17 mouse cellular contexts compared by ENCODE assay signal in the genomic region with DNA sequence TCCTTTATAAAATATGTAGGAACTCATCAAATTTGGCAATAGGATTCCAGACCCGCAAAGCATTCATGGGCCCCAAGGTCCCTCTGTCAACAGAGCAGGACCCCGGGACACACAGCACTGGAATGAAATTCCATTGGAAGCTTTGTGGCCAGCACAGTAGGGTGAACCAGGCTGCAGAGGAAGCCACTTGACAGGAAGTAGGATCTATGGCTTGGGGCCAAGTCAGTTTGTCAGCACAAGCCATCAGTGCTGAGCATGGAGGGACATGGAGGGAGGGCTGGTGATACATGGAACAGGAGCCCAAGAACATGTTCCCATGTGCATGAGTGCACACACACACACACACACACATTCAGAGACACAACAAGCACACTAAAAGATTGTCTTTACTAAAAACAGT. TPM values are rescaled to one million over a fixed set of nuclear protein-coding genes. Genes with fewer than 3 reads are reported as not detected.
DNase-seq lines count a peak whose midpoint lies in the region; ATAC-seq and TF ChIP-seq lines count a peak whose summit lies in the region.
"Had no signal": no experiment of that assay in that cellular context is flagged by ENCODE, and none has a peak within 500 bp of the region (broad histone marks: within the 10 kb centered on the region; RNA-seq: fewer than 3 reads in every experiment).

No protein-coding gene starts in this region.

- H3K4me3 ChIP-seq in kidney, postnatal 0 days (replicated peaks; ENCODE audit: low read depth, low read length): no peak overlapping the region
- no peak overlapping the region for H3K4me3 ChIP-seq in forebrain, embryonic 10.5 days
- no peak overlapping the region for H3K4me3 ChIP-seq in forebrain, embryonic 14.5 days (ENCODE audit: low read depth, low read length)
- H3K4me3 ChIP-seq: embryonic facial prominence, embryonic 15.5 days; forebrain, embryonic 12.5 days; megakaryocyte, embryonic 14.5 days; neural tube, embryonic 12.5 days had no signal

- H3K27ac ChIP-seq in kidney, postnatal 0 days: no peak overlapping the region
- H3K27ac ChIP-seq in forebrain, embryonic 10.5 days: no peak overlapping the region
- no peak overlapping the region for H3K27ac ChIP-seq in forebrain, embryonic 14.5 days (ENCODE audit: low read depth, low read length)
- H3K27ac ChIP-seq: embryonic facial prominence, embryonic 15.5 days; forebrain, embryonic 12.5 days; liver, embryonic 14.5 days; neural tube, embryonic 12.5 days had no signal

- 70% methylated on average over 2 of the region's 2 CpGs for WGBS in kidney, postnatal 0 days
- WGBS in forebrain, embryonic 10.5 days: 83% methylated on average over 2 of the region's 2 CpGs
- WGBS in forebrain, embryonic 14.5 days: 96% methylated on average over 2 of the region's 2 CpGs

- H3K9ac ChIP-seq in kidney, postnatal 0 days (ENCODE audit: low read depth, low read length): no peak overlapping the region
- H3K9ac ChIP-seq in forebrain, embryonic 14.5 days (ENCODE audit: low read length): no peak overlapping the region
- H3K9ac ChIP-seq: embryonic facial prominence, embryonic 15.5 days; forebrain, embryonic 12.5 days; liver, embryonic 14.5 days; neural tube, embryonic 12.5 days had no signal

- H3K36me3 ChIP-seq in kidney, postnatal 0 days (ENCODE audit: insufficient read depth, low read length): no peaks in the 10 kb centered on the region
- no peaks in the 10 kb centered on the region for H3K36me3 ChIP-seq in forebrain, embryonic 10.5 days (replicated peaks)
- H3K36me3 ChIP-seq in forebrain, embryonic 14.5 days (ENCODE audit: control insufficient read depth, insufficient read depth, low read length): no peaks in the 10 kb centered on the region
- H3K36me3 ChIP-seq: embryonic facial prominence, embryonic 15.5 days; forebrain, embryonic 12.5 days; G1E; neural tube, embryonic 12.5 days had no signal

- peak; percentile 22 to 38 for DNase-seq in cerebellum, postnatal 14 days
- no peak for DNase-seq in cerebellum, adult 9-10 months
- peak; percentile 37 for DNase-seq in kidney, postnatal 0 days (ENCODE audit: low spot score)
- DNase-seq in kidney, adult 18-20 months: no peak
- DNase-seq in retina, postnatal 1 day: peak; percentile 21
- DNase-seq in retina, embryonic 14.5 days (ENCODE audit: low spot score): no peak
- no peak for DNase-seq in forebrain, embryonic 10.5 days (ENCODE audit: extremely low spot score, low spot score)
- DNase-seq in forebrain, embryonic 14.5 days (ENCODE audit: low spot score): no peak
- DNase-seq: cerebellum, adult 11 months; layer of hippocampus, postnatal 36 days had no signal

- no peak for TF ChIP-seq CTCF in kidney, postnatal 0 days (IDR thresholded peaks at IDR 0.05; ENCODE audit: low read depth)

- no peaks in the 10 kb centered on the region for H3K9me3 ChIP-seq in kidney, postnatal 0 days (replicated peaks; ENCODE audit: low read length)
- H3K9me3 ChIP-seq in forebrain, embryonic 10.5 days: no peaks in the 10 kb centered on the region
- H3K9me3 ChIP-seq in forebrain, embryonic 14.5 days (replicated peaks; ENCODE audit: control insufficient read depth, low read length): no peaks in the 10 kb centered on the region
- H3K9me3 ChIP-seq: embryonic facial prominence, embryonic 15.5 days; forebrain, embryonic 12.5 days; G1E; neural tube, embryonic 12.5 days had no signal

- ATAC-seq in kidney, postnatal 0 days (replicated peaks; ENCODE audit: low FRiP score, low read depth): no peak
- no peak for ATAC-seq in forebrain, embryonic 14.5 days
- ATAC-seq: hindbrain, embryonic 16.5 days had no signal

- H3K4me2 ChIP-seq in kidney, postnatal 0 days (ENCODE audit: low read length): no peak overlapping the region
- H3K4me2 ChIP-seq in forebrain, embryonic 14.5 days (ENCODE audit: low read length): no peak overlapping the region
- H3K4me2 ChIP-seq: embryonic facial prominence, embryonic 15.5 days; forebrain, embryonic 12.5 days; neural tube, embryonic 12.5 days had no signal

- H3K4me1 ChIP-seq in kidney, postnatal 0 days (replicated peaks; ENCODE audit: insufficient read depth, low read length): no peaks in the 10 kb centered on the region
- H3K4me1 ChIP-seq in forebrain, embryonic 10.5 days: no peaks in the 10 kb centered on the region
- no peaks in the 10 kb centered on the region for H3K4me1 ChIP-seq in forebrain, embryonic 14.5 days (ENCODE audit: control insufficient read depth, insufficient read depth, low read length)
- H3K4me1 ChIP-seq: embryonic facial prominence, embryonic 15.5 days; forebrain, embryonic 12.5 days; neural tube, embryonic 12.5 days had no signal

- H3K27me3 ChIP-seq in kidney, postnatal 0 days (ENCODE audit: insufficient read depth, low read length): no peaks in the 10 kb centered on the region
- no peaks in the 10 kb centered on the region for H3K27me3 ChIP-seq in forebrain, embryonic 10.5 days (ENCODE audit: poor library complexity, severe bottlenecking)
- H3K27me3 ChIP-seq in forebrain, embryonic 14.5 days (replicated peaks; ENCODE audit: control insufficient read depth, insufficient read depth, low read length): no peaks in the 10 kb centered on the region
- H3K27me3 ChIP-seq: embryonic facial prominence, embryonic 15.5 days; forebrain, embryonic 12.5 days; neural tube, embryonic 12.5 days had no signal

RNA-seq across cellular contexts. Expression of a gene that starts 10.1 kb away (rescaled TPM):
- 7.0 and 7.5 TPM in 2 replicates for polyA plus RNA-seq in kidney, postnatal 0 days (2015; fragmentation: Nextera tagmentation; extraction: Ambion mirVana)
- 0.49 and 0.62 TPM in 2 replicates for polyA plus RNA-seq in forebrain, embryonic 10.5 days (2016; fragmentation: Nextera tagmentation; extraction: Ambion mirVana)
- polyA plus RNA-seq in forebrain, embryonic 14.5 days (2014; fragmentation: Nextera tagmentation; extraction: Ambion mirVana): 2.6 and 4.3 TPM in 2 replicates
- polyA plus RNA-seq: G1E had no signal

RNA-seq across cellular contexts. Expression of a gene that starts 49.7 kb away (rescaled TPM):
- 4.0 and 4.3 TPM in 2 replicates for polyA plus RNA-seq in kidney, postnatal 0 days (2015; fragmentation: Nextera tagmentation; extraction: Ambion mirVana)
- polyA plus RNA-seq in forebrain, embryonic 10.5 days (2016; fragmentation: Nextera tagmentation; extraction: Ambion mirVana): 1.3 and 1.5 TPM in 2 replicates
- 0.94 and 1.5 TPM in 2 replicates for polyA plus RNA-seq in forebrain, embryonic 14.5 days (2014; fragmentation: Nextera tagmentation; extraction: Ambion mirVana)
- polyA plus RNA-seq: G1E had no signal

Comparison
In these comparisons a context has a peak if more than half of its experiments do, and no peak if none do; other contexts are left out.
1. DNase-seq: peak in cerebellum, postnatal 14 days (2 of 2), kidney, postnatal 0 days (single experiment) and retina, postnatal 1 day (single experiment); none in cerebellum, adult 9-10 months (single experiment), kidney, adult 18-20 months (single experiment), retina, embryonic 14.5 days (single experiment), forebrain, embryonic 10.5 days (single experiment) and forebrain, embryonic 14.5 days (single experiment).